Mouse (Mus musculus): Measurements from ENCODE around the gene Zfp82.

DNA sequence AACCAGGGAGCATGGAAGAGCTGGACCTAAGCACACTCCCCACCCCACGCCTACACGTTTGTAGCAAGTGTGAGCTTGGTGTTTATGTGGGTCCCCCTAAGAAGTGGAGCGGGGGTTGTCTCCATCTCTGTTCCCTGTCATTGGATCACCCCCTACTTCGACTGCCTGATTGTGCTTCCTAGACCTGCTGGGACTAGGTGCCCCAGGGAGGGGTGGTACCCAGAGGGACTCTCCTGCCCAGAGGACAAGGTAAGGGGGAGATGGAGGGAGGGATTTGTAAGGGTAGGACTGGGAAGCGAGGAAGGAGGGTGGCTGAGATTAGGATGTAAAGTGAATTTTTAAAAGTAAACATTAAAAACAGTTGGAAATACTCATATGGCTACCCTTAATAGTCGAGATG lies 16.7 kb upstream of the Zfp82 start:
- TF ChIP-seq CTCF (IDR thresholded peaks at IDR 0.05; ENCODE audit: low read depth, low read length) (no peak), POLR2A (IDR thresholded peaks at IDR 0.05; ENCODE audit: borderline replicate concordance, low read depth, low read length) (no peak)
